Mouse (Mus musculus) induced T-regulatory cell, adult 2 months (primary cell): Measurements from ENCODE around the gene Dmrtb1.
A peak's percentile ranks its signal among the peaks of the same experiment; 100 is the strongest.

Experiments used
- DNase-seq: peaks from one replicate; pipeline ENCODE4 v3.0.0-alpha.2; 2012; ENCODE audit warnings: low read depth

The Dmrtb1 gene

DNA sequence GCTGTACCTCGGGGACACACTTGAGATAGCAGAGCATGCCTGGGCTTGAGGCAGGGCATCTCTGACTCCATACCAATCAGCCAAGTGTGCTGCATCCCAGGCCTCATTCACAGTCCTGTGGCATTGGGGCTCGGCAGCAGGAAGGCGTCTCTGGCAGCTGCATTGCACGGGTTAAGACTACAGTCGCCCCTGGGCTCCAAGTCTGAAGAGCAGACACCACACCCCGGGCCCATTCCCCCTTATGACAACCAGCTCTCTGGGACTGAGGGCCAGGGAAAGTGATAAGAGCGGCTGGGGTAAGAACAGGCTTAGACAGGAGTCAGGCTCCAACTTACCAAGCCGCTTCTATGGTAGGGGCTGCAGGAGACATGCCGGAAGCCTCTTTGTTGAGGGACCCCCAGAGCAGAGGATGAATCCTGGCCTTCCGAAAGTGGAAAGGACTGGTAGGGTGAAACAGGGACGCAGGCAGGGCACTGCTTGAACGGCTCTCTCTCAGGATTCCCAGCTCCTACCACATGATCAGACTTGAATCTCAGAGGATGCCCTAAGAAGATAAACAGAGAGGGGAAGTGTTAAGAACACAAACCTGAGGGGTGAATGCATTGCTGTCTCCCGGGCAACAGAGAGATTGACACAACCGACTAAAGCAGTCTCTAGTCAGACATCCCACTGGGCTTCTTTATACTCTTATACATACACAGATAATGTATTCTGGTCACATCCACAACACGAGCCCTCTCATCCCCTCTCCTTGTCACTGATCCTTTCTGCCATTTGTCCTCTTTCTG is 3.5 kb downstream of the Dmrtb1 start:
- DNase-seq, result no peak

DNA sequence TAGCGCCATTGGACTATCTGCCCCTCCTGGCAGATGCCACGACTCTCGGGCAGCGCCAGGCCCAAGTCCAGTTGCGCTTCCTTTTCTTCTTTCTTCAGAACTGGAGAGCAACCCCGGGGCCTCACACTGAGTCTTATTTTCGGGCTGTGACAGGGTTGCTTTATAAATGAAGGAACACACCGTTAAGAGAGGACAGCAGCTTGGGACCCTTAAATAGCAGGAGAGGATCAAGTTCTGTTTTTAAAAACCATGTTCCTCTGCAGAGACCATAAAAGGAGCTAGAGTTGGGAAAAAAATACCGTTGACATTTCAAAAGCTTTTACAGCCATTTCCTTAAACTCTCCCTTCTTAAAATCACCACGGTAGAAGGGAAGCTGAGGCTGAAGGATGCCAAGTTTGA is 8.4 kb downstream of the Dmrtb1 start:
- no peak for DNase-seq

DNA sequence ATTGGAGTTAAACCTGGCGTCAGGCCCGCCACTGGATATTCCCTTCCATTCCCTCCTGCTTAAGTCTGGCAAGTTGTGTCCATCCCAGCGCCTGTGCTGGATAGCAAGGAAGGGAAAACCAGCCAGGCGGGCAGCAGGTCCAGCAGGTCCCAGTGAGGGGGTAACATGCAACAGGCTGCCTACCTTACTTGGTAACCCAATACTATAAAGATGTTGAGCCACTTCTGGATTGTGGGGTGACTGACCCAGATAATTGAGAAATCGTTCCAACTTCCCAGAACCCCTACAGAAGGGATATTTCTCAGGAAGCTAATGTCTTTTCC is 9.7 kb downstream of the Dmrtb1 start:
- DNase-seq, result no peak

DNA sequence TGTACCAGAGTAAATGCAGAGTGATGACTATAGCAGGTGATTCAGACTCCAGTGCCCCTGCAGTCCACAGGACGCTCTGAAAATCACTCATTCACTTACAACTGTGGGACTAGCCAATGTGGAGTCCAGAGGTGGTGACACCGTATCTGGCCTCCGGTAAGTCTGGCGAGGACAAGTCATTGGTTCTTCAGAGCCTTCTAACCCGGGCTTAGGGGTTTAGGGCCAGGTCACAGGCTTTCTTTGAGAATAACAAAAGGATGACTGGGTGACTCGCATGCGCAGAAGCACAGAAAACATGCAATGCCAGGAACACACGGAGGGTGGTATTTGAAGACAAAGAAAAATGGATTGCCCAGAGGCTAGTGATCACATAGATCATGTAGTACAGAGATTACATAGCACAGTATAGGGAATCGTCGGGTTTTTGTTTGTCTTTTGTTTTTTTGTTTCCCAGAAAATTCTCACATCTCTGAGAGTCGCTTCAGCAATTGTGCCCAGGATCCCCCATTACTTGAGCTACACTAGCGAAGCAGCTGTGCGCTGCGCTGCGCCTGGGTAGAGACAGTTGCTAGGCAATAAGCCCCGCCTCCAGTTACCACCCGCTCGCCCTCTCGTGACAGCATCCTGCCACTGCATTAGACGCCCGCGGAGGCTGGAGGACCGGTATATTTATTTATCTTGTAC is 10.2 kb downstream of the Dmrtb1 start:
- peak; percentile 82 for DNase-seq

DNA sequence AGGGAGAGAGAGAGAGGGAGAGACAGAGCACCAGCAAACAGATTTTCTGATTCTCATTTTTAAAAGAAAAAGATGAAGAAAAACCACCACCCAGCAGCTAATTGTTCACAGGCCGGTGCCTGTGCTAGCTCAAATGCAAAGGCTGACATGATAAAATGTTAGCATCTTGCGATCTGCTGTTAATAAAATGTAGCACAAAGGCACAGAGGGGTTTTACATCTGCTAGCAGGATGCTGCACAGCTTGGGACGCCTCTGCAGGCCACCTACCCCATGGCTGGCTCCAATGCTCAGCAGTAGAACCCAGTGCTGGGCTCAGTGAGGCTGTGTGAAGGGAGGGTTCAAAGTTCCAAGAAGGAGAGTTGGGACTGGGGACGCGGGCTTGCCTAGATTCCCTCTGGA is 13.3 kb downstream of the Dmrtb1 start:
- DNase-seq, result no peak

DNA sequence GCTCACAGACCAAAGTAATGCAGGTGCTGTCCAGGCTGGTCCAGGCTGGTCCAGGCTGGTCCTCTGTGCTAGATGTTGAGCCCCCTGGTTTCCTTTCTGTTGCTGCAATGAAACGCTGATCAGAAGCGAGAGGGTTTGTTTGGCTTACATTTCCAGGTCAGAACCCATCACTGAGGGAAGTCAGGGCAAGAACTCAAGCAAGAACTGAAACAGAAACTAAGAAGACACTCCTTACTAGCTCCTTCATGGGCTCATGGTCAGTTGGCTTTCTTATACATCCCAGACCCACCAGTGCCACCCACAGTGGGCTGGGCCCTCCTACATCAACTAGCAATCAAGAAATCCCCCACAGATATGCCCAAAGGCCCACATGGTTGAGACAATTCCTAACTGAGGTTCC is 15.5 kb downstream of the Dmrtb1 start:
- peak; percentile 9 for DNase-seq

DNA sequence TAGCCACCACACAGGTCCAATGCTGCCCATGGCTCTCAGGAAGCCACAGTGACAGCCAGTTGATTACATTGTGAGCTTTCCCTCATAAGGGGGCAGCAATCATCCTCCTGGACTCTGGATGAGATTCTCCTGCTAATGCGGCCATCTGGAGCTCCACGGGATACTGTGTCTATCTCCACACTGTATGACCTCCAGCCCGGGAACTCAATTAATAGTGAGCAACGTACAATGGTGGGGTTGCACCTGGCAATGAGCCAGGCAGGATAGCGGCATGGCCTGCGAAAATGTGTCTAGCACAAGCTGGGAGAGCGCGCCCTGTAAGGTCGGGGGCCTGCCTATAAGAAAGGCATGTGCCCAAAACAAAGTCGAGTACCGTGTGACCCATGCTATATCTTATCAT is 23.4 kb downstream of the Dmrtb1 start:
- DNase-seq, result no peak

DNA sequence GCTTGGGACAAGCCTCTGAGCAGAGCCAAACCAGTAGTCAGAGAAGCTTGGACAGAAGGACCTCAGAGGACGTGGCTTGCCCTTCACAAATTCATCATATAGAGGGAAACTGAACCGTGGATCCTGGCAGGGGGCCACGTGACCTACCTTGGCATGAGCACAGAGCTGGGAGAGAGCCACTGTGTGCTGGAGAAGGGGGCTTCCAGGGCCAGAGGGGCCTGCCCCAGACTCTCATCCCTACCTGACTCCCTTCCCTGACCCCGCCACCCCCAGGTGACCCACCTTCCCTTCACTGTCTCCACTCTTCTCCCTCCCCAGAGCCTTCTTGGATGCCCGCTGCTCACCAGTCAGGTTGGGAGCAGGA is 30.8 kb downstream of the Dmrtb1 start:
- no peak for DNase-seq

DNA sequence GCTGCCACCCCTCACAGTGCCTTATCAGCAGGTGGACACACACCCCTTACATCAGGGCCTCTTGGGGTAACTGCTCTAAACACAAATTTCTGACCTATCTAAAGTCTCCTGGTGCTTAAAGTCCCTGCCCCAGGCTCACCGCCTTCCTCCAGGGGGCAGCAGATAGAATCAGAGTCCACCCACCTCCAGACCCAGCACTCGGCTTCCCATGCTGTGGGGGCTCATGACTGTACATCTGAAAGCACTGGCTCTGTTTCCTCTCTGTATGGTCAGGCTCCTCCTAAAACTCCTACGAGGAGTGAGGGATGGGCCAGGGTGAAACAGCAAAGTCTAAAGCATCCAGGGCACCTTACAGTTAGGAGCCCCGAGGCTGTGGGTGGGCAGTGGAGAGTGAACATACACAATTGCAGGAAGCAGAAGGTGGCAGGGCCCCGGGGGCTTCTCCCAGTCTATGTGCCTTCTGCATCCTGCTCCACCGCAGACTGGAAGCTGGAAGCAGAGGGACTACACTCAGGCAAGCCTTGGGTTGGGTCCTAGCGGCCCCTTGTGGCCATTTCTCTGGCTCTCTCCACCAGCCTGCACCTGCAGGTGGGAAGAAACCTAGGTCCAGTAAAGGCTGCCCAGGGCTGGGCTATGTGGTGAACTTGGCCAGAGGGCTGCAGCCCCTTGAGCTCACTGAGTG is 31.3 kb downstream of the Dmrtb1 start:
- DNase-seq, result peak; percentile 36

DNA sequence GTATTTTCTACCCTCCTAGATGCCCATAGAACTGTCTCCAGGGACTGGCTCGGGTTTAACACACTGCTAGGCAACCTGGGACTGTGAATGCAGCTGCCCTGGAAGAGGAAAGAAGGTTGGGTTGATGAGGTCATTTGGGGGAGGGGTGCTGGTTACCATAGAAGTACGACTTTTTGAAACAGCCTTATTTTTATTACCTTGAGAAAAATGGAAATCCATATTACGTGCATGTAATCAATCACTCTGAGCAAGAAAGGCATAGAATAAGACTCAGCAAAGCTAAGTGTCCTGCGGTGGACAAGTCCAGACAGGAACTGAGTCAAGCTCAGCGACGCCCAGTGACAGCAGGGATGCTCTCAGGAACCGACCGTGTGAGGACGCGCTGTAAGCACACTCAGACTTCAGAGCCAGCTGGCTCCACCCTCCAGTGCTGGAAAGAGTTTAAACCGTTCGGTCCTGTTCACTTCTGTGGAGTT is 33.0 kb downstream of the Dmrtb1 start:
- no peak for DNase-seq

DNA sequence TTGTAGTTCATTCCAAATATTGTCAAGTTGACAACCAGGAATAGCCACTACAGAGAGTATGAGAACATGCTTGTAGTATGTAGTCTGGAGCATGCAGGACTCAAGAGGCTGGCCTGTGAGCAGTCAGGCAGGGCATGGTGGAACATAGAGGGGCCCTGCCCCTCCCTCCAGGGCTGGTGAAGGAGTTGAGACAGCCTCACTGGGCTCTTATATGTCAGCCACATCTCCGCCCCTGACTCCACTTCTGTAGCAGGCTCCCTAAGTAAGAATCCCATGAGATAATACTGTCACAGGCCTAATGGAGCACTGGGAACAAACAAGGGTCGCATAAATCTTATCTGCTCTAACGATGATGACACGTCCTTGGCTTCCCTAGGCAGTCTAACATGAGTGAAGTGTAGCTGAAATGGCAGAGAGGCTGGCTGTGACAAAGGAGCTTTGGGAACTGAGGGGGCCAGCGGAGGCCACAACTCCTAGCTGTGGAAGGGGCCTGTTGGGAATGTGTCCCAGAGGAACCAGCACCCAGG is 35.0 kb downstream of the Dmrtb1 start:
- DNase-seq, result no peak

DNA sequence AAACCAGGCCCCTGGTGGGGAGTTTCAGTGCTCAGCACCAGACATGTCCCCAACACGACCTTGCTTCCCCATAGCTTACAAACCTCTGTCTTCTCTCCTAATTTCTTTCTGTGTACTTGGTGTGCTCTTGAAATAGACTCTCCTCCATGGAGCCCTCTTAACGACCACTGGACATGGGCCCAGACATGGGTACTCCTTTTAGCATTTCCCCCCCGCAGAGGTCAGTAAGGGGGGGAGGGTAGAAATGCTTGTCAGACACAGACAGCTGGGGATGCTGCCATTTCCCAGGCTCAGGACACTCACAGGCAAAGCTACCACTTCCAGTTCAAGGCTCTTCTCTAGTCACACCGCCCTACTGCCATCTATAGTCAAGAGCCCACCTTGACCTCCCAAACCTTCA is 42.4 kb downstream of the Dmrtb1 start:
- DNase-seq, result no peak

DNA sequence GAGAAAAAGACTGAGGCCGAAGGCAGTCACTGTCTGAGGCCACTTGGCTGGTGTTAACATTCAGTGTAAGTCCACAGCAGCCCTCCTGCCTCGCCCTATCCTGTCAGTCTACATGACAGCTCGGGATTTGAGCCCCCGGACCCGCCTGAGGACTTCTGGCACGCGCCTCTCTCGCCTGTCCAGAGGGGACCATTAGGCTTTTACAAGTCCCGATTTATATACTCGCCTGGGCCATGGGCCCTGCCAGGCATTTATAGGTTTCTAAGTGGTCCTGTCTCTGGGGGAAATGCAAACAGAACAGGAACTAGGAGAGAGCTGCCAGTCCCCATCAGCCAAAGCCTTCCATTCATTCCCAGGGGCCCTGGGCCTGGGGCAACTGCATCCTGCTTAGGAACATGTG is 45.7 kb downstream of the Dmrtb1 start:
- no peak for DNase-seq

DNA sequence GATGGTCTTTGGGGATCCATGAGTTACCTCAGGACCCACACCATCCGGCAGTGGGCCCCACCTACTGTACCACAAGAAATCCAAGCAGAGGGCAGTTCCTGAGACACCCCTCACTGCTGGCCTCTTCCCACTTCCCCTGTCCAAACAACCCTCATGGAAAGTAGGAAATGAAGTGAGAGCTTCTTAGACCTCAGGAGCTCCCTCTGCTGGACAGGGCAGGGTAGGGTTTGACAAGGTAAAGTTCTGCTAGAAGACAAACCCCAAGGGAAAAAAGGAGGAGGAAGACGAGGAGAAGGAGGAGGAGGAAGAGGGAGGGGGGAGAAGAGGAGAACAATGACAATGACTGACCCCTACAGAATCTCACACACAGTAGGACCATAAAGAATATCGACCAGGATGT is 46.4 kb downstream of the Dmrtb1 start:
- peak; percentile 60 for DNase-seq

DNA sequence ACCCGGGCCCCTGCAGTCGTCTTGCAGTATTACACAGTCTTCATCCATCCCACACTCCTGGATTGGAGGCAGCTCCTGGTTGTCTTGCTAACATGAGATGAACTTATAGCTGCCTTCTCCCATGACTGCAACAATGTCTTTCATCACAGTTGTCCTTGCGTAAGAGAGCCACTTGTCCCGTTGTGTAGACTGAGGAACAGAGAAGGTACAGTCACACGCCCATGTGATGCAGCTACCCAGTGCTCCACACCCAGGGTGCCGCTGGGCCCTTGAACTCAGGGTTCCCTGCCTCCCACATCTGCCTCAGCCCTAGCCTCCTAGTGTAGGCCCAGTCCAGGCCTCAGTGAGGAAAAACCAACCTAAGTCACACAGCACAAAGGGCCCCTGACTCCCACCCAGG is 47.9 kb downstream of the Dmrtb1 start:
- DNase-seq, result no peak

DNA sequence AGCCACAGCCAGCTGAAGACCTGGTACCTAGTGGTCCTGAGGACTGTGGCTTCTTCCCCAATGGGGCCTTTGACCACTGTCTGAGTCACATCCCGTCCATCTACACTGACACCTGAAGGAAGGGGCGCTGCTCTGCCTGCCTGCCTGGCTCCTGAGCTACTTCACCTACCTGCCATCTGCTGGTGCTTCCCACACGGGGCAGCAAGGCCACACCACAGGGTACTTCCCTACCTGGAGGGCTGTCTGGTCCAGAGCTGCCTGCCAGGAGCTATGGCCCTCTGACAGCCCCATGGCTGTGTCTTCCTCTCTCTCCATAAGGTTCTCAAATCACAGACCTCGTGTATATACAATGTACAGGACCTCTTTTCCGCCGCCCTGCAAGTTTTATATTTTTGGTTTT is 49.4 kb downstream of the Dmrtb1 start:
- DNase-seq, result no peak

DNA sequence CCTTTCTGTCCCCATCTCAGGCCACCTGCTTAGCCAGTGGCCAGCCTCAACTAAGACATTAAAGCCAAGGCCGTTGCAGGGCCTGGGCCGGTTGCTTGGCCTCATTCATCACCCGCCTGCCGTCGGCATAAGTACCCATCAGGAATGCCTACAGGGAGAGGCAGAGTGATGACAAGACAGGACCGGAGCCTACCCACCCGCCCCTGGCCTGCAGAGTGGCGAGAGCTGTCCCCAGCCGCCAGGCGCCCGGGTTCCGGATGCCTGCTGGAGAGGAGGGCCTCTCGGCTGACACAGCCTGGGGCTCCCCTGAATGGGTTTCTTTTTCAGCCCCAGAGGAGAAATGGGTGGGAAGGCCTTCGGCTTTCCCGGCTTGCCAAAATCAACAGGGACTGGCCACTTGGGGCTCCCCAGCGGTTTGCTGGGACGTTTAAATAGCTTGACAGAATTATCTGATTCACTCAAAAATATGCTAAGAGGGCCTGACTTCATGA is 55.1 kb downstream of the Dmrtb1 start:
- DNase-seq, result no peak

DNA sequence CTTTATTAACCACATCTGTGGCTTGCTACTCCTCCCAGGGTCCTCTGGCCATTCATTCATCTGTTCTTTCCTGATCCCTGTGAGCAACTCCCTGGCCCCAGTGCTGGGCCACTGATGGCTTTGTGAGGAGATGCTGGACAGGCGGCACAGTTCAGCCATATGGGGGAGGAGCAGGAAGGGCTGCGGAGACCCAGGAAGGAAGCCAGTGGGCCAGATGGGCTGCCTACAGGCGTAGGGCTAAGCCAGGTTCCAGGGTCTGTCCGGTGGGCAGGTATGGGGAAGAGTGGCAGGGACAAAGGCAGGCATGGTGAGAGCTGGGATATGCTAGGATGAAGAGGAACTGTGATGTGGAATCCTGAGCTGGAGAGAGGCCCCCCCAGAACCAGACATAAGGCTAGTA is 55.8 kb downstream of the Dmrtb1 start:
- DNase-seq, result no peak
